Mouse (Mus musculus) neutrophil, adult 83 days (primary cell): ENCODE results near the gene Repin1. TPM values are rescaled to one million over a fixed set of nuclear protein-coding genes. Genes with fewer than 3 reads are reported as not detected.

Experiments
- total RNA-seq, 2 experiments: library from RNA; stranded (reverse); gene quantifications; one replicate each; pipeline ENCODE4 v1.2.4; 2023

Gene Repin1
- 1 to 10 TPM; 2.4 to 2.7 TPM for total RNA-seq

GRCm38 (mm10) chr6:48593158-48594042, at the start of gene Repin1, which contains the start of gene Gm44965:
Gene Repin1, plus strand, starts transcription at chr6:48593883.
Gene Gm44965, plus strand, starts transcription at chr6:48593941.

GRCm38 (mm10) chr6:48554280-48555103, 39.2 kb upstream of the Repin1 start, which contains the start of gene Lrrc61:
Gene Lrrc61, plus strand, starts transcription at chr6:48554796.

DNA sequence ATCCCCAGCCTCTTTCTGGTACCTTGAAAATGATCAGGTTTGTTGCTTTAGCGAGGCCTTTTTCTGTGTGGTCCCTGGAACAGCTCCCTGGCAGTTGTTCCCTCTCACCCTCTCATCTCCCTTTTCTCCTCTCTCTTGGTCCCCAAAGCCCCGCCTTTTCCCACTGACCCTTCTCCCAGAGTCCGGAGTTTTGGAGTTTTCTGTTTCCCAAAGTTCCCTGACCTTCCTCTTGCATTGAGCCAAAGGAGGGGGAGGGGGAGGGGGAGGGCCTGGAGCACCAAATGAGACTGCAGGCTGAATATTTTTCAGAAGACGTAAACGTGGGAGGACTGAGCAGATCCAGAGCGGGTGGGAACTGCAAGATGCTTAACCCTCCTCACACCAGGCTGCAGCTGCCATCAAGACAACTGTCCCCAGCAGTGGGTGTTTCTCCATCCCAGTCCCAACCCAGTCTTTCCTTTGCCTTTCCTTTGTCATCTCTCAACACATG, 21.1 kb upstream of the Repin1 start, which contains the start of gene Rarres2:
TSS of gene Rarres2 (minus strand) at position 218 of the 490 bp plus-strand sequence.

GRCm38 (mm10) chr6:48589194-48589750, 4.4 kb upstream of the Repin1 start, which contains the start of gene Gm45021:
Gene Gm45021, plus strand, starts transcription at chr6:48589610.

GRCm38 (mm10) chr6:48601271-48602079, 7.8 kb downstream of the Repin1 start, which contains the start of gene Zfp775:
Gene Zfp775, plus strand, starts transcription at chr6:48602063.

DNA sequence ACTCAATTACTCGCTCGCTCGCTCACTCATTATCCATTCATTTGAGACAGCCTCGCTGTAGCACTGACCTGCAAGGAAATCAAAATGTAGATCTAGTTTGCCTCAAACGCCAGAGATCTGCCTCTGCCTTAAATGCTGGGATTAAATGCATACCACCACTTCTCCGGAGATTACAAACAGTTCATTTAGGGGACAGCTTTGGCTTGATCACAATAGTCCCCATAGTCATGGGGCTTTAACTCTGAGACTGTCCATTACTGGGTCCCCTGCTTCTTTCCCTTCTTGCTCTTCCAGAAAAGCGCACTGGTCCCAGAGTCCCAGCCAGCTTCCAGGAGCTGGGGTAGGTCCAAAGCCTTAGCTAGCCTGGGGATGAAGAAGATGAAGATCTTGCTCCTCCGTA, 32.8 kb downstream of the Repin1 start, which contains the start of gene AI854703:
TSS of gene AI854703 (plus strand) at position 301 of the 400 bp plus-strand sequence.

DNA sequence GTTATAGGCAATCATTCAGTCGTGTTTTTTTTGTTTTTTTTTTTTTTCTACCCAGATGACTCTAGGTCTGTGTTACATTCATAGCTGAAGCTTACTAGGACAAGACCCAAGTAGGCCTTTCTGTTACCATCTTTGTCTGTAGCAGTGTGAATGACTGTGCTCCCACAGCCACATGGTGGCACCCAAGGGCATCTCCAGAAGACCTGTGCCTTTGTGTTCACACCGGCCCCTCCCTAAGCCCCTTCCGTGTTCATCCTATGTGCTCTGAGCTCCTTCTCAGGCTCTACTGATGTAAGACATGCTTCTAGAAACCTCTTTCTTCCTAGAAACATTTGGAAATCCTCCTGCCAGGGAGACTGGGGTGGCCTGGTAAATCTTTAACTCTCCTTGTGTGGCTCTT, 53.3 kb downstream of the Repin1 start, which contains the start of gene Gimap8:
TSS of gene Gimap8 (plus strand) at position 240 of the 400 bp plus-strand sequence.

Other genes with a start within 250 kb of the Repin1 start
- gene Krba1, start 198.3 kb upstream of the Repin1 start, total RNA-seq: 1 to 10 TPM in 1 of 2 experiments, under 1 TPM in 1; 0.77 to 1.2 TPM
- 10 to 100 TPM in 1 of 2 experiments, 1 to 10 TPM in 1; 9.7 to 21.8 TPM for gene Zfp467, start 148.1 kb upstream of the Repin1 start, total RNA-seq
- gene Sspo, start 145.7 kb upstream of the Repin1 start, total RNA-seq: under 1 TPM in 1 of 2 experiments, not detected in 1; 0.04 TPM
- under 1 TPM in 1 of 2 experiments, not detected in 1; 0.35 TPM for gene Atp6v0e2, start 56.3 kb upstream of the Repin1 start, total RNA-seq
- 10 to 100 TPM; 28.8 to 38.8 TPM for gene Lrrc61, start 39.1 kb upstream of the Repin1 start, total RNA-seq
- gene Rarres2, start 21.1 kb upstream of the Repin1 start, total RNA-seq: not detected
- gene Gm45021, start 4.3 kb upstream of the Repin1 start, total RNA-seq: not detected
- 1 to 10 TPM in 1 of 2 experiments, not detected in 1; 2.7 TPM for gene Gm44965, start 58 bp downstream of the Repin1 start, total RNA-seq
- gene Zfp775, start 8.2 kb downstream of the Repin1 start, total RNA-seq: 1 to 10 TPM; 1.1 to 1.2 TPM
- gene AI854703, start 32.9 kb downstream of the Repin1 start, total RNA-seq: under 1 TPM in 1 of 2 experiments, not detected in 1; 0.09 TPM
- under 1 TPM; 0.13 to 0.20 TPM for gene Gimap8, start 53.4 kb downstream of the Repin1 start, total RNA-seq
- gene Gimap9, start 82.2 kb downstream of the Repin1 start, total RNA-seq: 1 to 10 TPM; 5.3 to 5.5 TPM
- gene Gimap4, start 90.7 kb downstream of the Repin1 start, total RNA-seq: under 1 TPM in 1 of 2 experiments, not detected in 1; 0.68 TPM
- 1 to 10 TPM; 3.2 to 5.0 TPM for gene Gimap6, start 114.3 kb downstream of the Repin1 start, total RNA-seq
- gene Gm28053, start 124.7 kb downstream of the Repin1 start, total RNA-seq: not detected
- gene Gimap7, start 124.7 kb downstream of the Repin1 start, total RNA-seq: not detected
- gene Gimap1, start 145.2 kb downstream of the Repin1 start, total RNA-seq: 1 to 10 TPM in 1 of 2 experiments, under 1 TPM in 1; 0.60 to 1.3 TPM
- gene Gimap5, start 152.3 kb downstream of the Repin1 start, total RNA-seq: under 1 TPM; 0.46 to 0.99 TPM
- gene Gimap3, start 177.0 kb downstream of the Repin1 start, total RNA-seq: under 1 TPM; 0.24 to 0.38 TPM
- 10 to 100 TPM in 1 of 2 experiments, 1 to 10 TPM in 1; 5.1 to 14.1 TPM for gene Tmem176a, start 247.0 kb downstream of the Repin1 start, total RNA-seq
- 10 to 100 TPM; 20.6 to 27.0 TPM for gene Tmem176b, start 247.6 kb downstream of the Repin1 start, total RNA-seq